Mouse (Mus musculus) CH12.LX (cell line): ENCODE measurements at regions not wholly inside any gene's neighbourhood (a gene's known extent, or its start where the extent isn't known, plus 50 kb on each side); places are given as distances from the start of the nearest gene placed in this dataset.

Experiments
- DNase-seq: peaks from one replicate; pipeline ENCODE4 v3.0.0-alpha.2; 2013; ENCODE audit errors: extremely low read depth
- H3K27ac ChIP-seq: 2 replicates; pipeline ENCODE4 v1.5.1; 2012; ENCODE audit warnings: low read depth, mild to moderate bottlenecking, control low read depth, moderate library complexity; ENCODE audit not compliant: insufficient read depth
- H3K27me3 ChIP-seq: replicated peaks from 2 replicates; pipeline ENCODE3; 2012; ENCODE audit warnings: inconsistent platforms
- H3K36me3 ChIP-seq, 2 experiments: replicated peaks in 1 of 2; 2 replicates each; pipeline versions ENCODE3 to v1.6.1; 2012; ENCODE audit warnings: inconsistent platforms in 1 of 2, low read length in 1 of 2, mild to moderate bottlenecking in 1 of 2, mixed read lengths in 1 of 2, moderate library complexity in 1 of 2; ENCODE audit not compliant: control insufficient read depth in 1 of 2, insufficient read depth in 1 of 2
- H3K4me1 ChIP-seq, 2 experiments: 2 replicates each; pipeline ENCODE4 v1.6.1; 2012; ENCODE audit warnings: inconsistent platforms in 1 of 2, moderate library complexity in 1 of 2; ENCODE audit not compliant: insufficient read depth in 2 of 2, control insufficient read depth in 1 of 2
- H3K4me2 ChIP-seq: 2 replicates; pipeline ENCODE4 v1.6.1; 2012; ENCODE audit warnings: low read depth, mild to moderate bottlenecking, control low read depth; ENCODE audit not compliant: poor library complexity, insufficient read depth, severe bottlenecking
- H3K4me3 ChIP-seq, 3 experiments: fragments of 150-350 bp in 1 of 3; sonication (generic) in 1 of 3; replicated peaks in 1 of 3; 2 replicates each; pipeline versions ENCODE3 to v1.5.1; 2011 to 2012; ENCODE audit warnings: low read depth in 2 of 3, low read length in 2 of 3, mild to moderate bottlenecking in 2 of 3, moderate library complexity in 2 of 3, control low read depth in 1 of 3, improper control_type of control experiment in 1 of 3, inconsistent platforms in 1 of 3, mixed read lengths in 1 of 3; ENCODE audit not compliant: poor library complexity in 1 of 3
- H3K79me2 ChIP-seq: replicated peaks from 2 replicates; pipeline ENCODE4 v1.6.1; 2012; ENCODE audit warnings: mild to moderate bottlenecking, moderate library complexity; ENCODE audit not compliant: control insufficient read depth, poor library complexity, insufficient read depth, severe bottlenecking; ENCODE audit errors: extremely low read depth
- H3K9ac ChIP-seq: 2 replicates; pipeline ENCODE4 v1.6.1; 2012; ENCODE audit warnings: low read depth, mild to moderate bottlenecking, control low read depth, moderate library complexity; ENCODE audit not compliant: insufficient read depth
- H3K9me3 ChIP-seq: replicated peaks from 2 replicates; pipeline ENCODE3; 2012; ENCODE audit warnings: low read length, inconsistent platforms, mixed read lengths
- CHD1 ChIP-seq: IDR thresholded peaks from 2 replicates; pipeline ENCODE4 v1.6.1; 2012; ENCODE audit warnings: low read depth, low read length, improper control_type of control experiment, inconsistent platforms
- CHD2 ChIP-seq: IDR thresholded peaks from 2 replicates; pipeline ENCODE4 v1.6.1; 2011; ENCODE audit warnings: low read length, improper control_type of control experiment
- CTCF ChIP-seq, 2 experiments: IDR thresholded peaks in 1 of 2; conservative IDR thresholded peaks in 1 of 2; 2 replicates each; pipeline ENCODE4 v1.5.1; 2011 to 2012; ENCODE audit warnings: low read depth in 2 of 2, low read length in 2 of 2, improper control_type of control experiment in 1 of 2, inconsistent platforms in 1 of 2, mild to moderate bottlenecking in 1 of 2, moderate library complexity in 1 of 2
- E2F4 ChIP-seq: IDR thresholded peaks from 2 replicates; pipeline ENCODE4 v1.6.1; 2011; ENCODE audit warnings: low read depth, low read length, improper control_type of control experiment; ENCODE audit not compliant: insufficient replicate concordance
- ELF1 ChIP-seq: IDR thresholded peaks from 2 replicates; pipeline ENCODE4 v1.6.1; 2014; ENCODE audit warnings: low read depth, mild to moderate bottlenecking, inconsistent platforms, low read length, improper control_type of control experiment
- EP300 ChIP-seq: IDR thresholded peaks from 2 replicates; pipeline ENCODE4 v1.6.1; 2011; ENCODE audit warnings: low read length, improper control_type of control experiment
- GABPA ChIP-seq: IDR thresholded peaks from 2 replicates; pipeline ENCODE4 v1.6.1; 2012; ENCODE audit warnings: low read depth, low read length, improper control_type of control experiment, inconsistent platforms; ENCODE audit not compliant: insufficient replicate concordance
- HCFC1 ChIP-seq: IDR thresholded peaks from 2 replicates; pipeline ENCODE4 v1.6.1; 2012; ENCODE audit warnings: low read depth, mild to moderate bottlenecking, inconsistent platforms, low read length, improper control_type of control experiment
- JUN ChIP-seq: IDR thresholded peaks from 2 replicates; pipeline ENCODE4 v1.6.1; 2011; ENCODE audit warnings: low read depth, mild to moderate bottlenecking, low read length, improper control_type of control experiment, moderate library complexity; ENCODE audit not compliant: insufficient read depth
- KAT2A ChIP-seq: IDR thresholded peaks from 2 replicates; pipeline ENCODE4 v1.6.1; 2012; ENCODE audit warnings: low read length, improper control_type of control experiment, inconsistent platforms; ENCODE audit not compliant: insufficient replicate concordance
- MAZ ChIP-seq: IDR thresholded peaks from 2 replicates; pipeline ENCODE4 v1.6.1; 2012; ENCODE audit warnings: low read depth, mild to moderate bottlenecking, inconsistent platforms, low read length, improper control_type of control experiment, moderate library complexity
- MEF2A ChIP-seq: IDR thresholded peaks from 2 replicates; pipeline ENCODE4 v1.6.1; 2014; ENCODE audit warnings: low read depth, mild to moderate bottlenecking, inconsistent platforms, low read length, improper control_type of control experiment, borderline replicate concordance
- NELFE ChIP-seq: IDR thresholded peaks from 2 replicates; pipeline ENCODE4 v1.6.1; 2011; ENCODE audit warnings: low read depth, low read length, improper control_type of control experiment
- PAX5 ChIP-seq: IDR thresholded peaks from 2 replicates; pipeline ENCODE4 v1.6.1; 2012; ENCODE audit warnings: low read length, inconsistent platforms, mixed read lengths
- POLR2A ChIP-seq: IDR thresholded peaks from 2 replicates; pipeline ENCODE4 v1.6.1; 2011; ENCODE audit warnings: low read depth, mild to moderate bottlenecking, improper control_type of control experiment, low read length
- SIN3A ChIP-seq: IDR thresholded peaks from 2 replicates; pipeline ENCODE4 v1.6.1; 2012; ENCODE audit warnings: low read length, improper control_type of control experiment, inconsistent platforms
- TBP ChIP-seq: conservative IDR thresholded peaks from 2 replicates; pipeline ENCODE4 v1.6.1; 2011; ENCODE audit warnings: low read depth, low read length, improper control_type of control experiment
- TCF12 ChIP-seq: IDR thresholded peaks from 2 replicates; pipeline ENCODE4 v1.6.1; 2014; ENCODE audit warnings: low read depth, mild to moderate bottlenecking, inconsistent platforms, low read length, improper control_type of control experiment
- UBTF ChIP-seq: IDR thresholded peaks from 2 replicates; pipeline ENCODE4 v1.6.1; 2012; ENCODE audit warnings: low read depth, mild to moderate bottlenecking, inconsistent platforms, low read length, improper control_type of control experiment, moderate library complexity
- ZKSCAN1 ChIP-seq: IDR thresholded peaks from 2 replicates; pipeline ENCODE4 v1.6.1; 2012; ENCODE audit warnings: low read depth, inconsistent platforms, low read length, improper control_type of control experiment, borderline replicate concordance
- dilution Hi-C: fragments of 300-500 bp; cut with MboI; formaldehyde crosslinking; loops from 2 replicates; pipeline ENCODE4 v1.14.3; 2020; ENCODE audit warnings: low sequenced_read_pairs; ENCODE audit not compliant: extremely low pct_unique_long_range_greater_than_20kb, extremely low pct_ligation_motif_present
- in situ Hi-C: fragments of 300-500 bp; cut with MboI; formaldehyde crosslinking; loops from 3 replicates; pipeline ENCODE4 v1.14.3; 2019; ENCODE audit warnings: low sequenced_read_pairs, low pct_ligation_motif_present, low pct_unique_long_range_greater_than_20kb, mixed read lengths

- no peak overlapping the region for H3K4me3 ChIP-seq
- no peaks in the 10 kb centered on the region for H3K9me3 ChIP-seq
- in situ Hi-C loops, result loop anchor here (10.0 kb wide), 1 partner anchor 896 kb away; no protein-coding TSS in a partner anchor
- H3K4me1 ChIP-seq, result no peaks in the 10 kb centered on the region
- dilution Hi-C loops, result no loop called here
- H3K27ac ChIP-seq, result no peak overlapping the region
- no peak overlapping the region for H3K4me2 ChIP-seq
- no peaks in the 10 kb centered on the region for H3K36me3 ChIP-seq
- H3K9ac ChIP-seq, result no peak overlapping the region
- no peaks in the 10 kb centered on the region for H3K27me3 ChIP-seq
- no peak for DNase-seq
- TF ChIP-seq KAT2A (no peak), CHD1 (no peak), TCF12 (no peak), NELFE (no peak), MAZ (no peak), CTCF (conservative IDR thresholded peaks at IDR 0.05 in 1 of 2, IDR thresholded peaks at IDR 0.05 in 1 of 2; ENCODE audit: low read depth in 2 of 2, low read length in 2 of 2) (no peak), HCFC1 (no peak), UBTF (no peak), ZKSCAN1 (no peak), JUN (no peak)
- H3K79me2 ChIP-seq, result no peaks in the 10 kb centered on the region
These were observed 153.0 kb downstream of the Setd4 start for GRCm38 (mm10) chr16:93450896-93451295.

- Histone ChIP-seq H3K9ac (no peak overlapping the region), H3K9me3 (no peaks in the 10 kb centered on the region), H3K4me3 (no peak overlapping the region), H3K36me3 (no peaks in the 10 kb centered on the region), H3K27me3 (no peaks in the 10 kb centered on the region), H3K27ac (no peak overlapping the region), H3K4me2 (no peak overlapping the region), H3K4me1 (no peaks in the 10 kb centered on the region), H3K79me2 (no peaks in the 10 kb centered on the region)
- in situ Hi-C loops (loop anchor here (10.0 to 25.0 kb wide), 2 partner anchors 463 to 895 kb away; no protein-coding TSS in a partner anchor), dilution Hi-C loops (no loop called here)
- TF ChIP-seq EP300, result no peak
- no peak for TF ChIP-seq SIN3A
- no peak for TF ChIP-seq ELF1
- no peak for DNase-seq
These were observed 153.9 kb downstream of the Setd4 start for GRCm38 (mm10) chr16:93449925-93450324.

- Histone ChIP-seq H3K4me1 (no peaks in the 10 kb centered on the region), H3K79me2 (no peaks in the 10 kb centered on the region), H3K27me3 (no peaks in the 10 kb centered on the region), H3K9ac (no peak overlapping the region), H3K4me3 (no peak overlapping the region), H3K4me2 (no peak overlapping the region), H3K9me3 (peaks cover 7% of the 10 kb centered on the region), H3K27ac (no peak overlapping the region), H3K36me3 (no peaks in the 10 kb centered on the region)
- dilution Hi-C loops, result no loop called here
- DNase-seq, result no peak
- in situ Hi-C loops, result loop anchor here (25.0 kb wide), 1 partner anchor 461 kb away; no protein-coding TSS in a partner anchor
- TF ChIP-seq JUN, result no peak
- TF ChIP-seq ZKSCAN1, result no peak
- TF ChIP-seq MEF2A, result no peak
- TF ChIP-seq TBP, result no peak
- no peak for TF ChIP-seq CTCF (conservative IDR thresholded peaks at IDR 0.05 in 1 of 2, IDR thresholded peaks at IDR 0.05 in 1 of 2; ENCODE audit: low read depth in 2 of 2, low read length in 2 of 2)
- no peak for TF ChIP-seq CHD2
- TF ChIP-seq PAX5, result no peak
- no peak for TF ChIP-seq HCFC1
- no peak for TF ChIP-seq KAT2A
- TF ChIP-seq POLR2A, result no peak
- TF ChIP-seq GABPA, result no peak
- no peak for TF ChIP-seq E2F4
These were observed 155.7 kb downstream of the Setd4 start for GRCm38 (mm10) chr16:93448124-93448523.
